Mouse (Mus musculus): ENCODE results near the gene Tbx3.

DNA sequence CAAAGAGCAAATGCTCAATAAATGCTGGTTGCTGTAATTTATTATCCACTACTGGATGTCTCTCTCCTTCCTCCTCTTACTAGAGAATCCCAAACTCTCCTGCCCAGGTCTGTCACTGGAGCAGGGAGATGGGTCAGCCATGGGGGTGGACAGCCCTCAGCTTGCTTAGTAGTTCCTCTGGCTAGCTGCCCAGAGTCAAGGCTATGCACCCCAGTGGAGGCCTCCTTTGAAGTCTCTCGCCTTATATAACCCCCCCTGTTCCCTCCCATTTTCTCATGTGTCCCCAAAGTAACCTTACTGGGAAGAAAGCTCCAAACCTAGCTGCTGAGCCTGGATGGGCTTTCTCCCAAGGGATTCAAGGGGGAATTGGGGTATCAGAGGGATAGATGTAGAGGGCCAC lies 45.9 kb upstream of the Tbx3 start:
- no peak for TF ChIP-seq CTCF (IDR thresholded peaks at IDR 0.05; ENCODE audit: low read depth)
- TF ChIP-seq EP300 (IDR thresholded peaks at IDR 0.05; ENCODE audit: low read depth), result no peak
